Mouse (Mus musculus): ENCODE measurements at regions not wholly inside any gene's neighbourhood (a gene's known extent, or its start where the extent isn't known, plus 50 kb on each side); places are given as distances from the start of the nearest gene placed in this dataset.

DNA sequence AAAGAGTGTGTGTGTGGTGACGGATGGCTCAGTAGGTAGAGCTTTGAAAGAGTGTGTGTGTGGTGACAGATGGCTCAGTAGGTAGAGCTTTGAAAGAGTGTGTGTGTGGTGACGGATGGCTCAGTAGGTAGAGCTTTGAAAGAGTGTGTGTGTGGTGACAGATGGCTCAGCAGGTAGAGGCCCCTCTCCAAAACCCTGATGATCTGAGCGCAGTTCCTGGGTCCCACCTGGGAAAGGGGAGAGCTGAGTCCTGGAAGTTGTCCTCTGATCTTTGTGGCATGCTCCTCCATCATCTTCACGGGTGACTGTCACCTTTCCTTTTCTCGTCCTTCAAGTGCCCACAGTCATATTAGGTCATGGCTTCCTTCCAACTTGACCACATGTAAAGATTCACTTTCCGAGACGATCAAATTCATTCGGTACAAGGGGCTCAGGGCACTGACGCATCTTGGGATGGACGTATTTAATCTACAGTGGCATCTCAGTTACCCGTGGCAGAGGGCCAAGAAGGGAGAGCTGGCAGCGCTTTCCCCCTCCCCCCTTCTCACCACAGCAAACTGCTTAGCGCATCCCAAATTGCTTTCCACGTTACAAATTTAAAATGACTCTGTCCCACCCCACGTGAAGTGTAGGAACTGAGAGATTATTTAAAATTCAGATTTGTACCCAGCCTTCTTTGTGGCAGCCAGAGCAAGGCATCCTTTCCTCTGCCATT, 363.5 kb downstream of the Med10 start:
- H3K27me3 ChIP-seq (ENCODE audit: control insufficient read depth, insufficient read depth, insufficient read length) = no peaks in the 10 kb centered on the region
- H3K4me3 ChIP-seq (ENCODE audit: insufficient read depth, poor library complexity, severe bottlenecking) = no peak overlapping the region
- H3ac ChIP-seq (ENCODE audit: control insufficient read depth, insufficient read length, low read depth) = no peak overlapping the region
- H3K36me3 ChIP-seq (ENCODE audit: control insufficient read depth, insufficient read depth) = no peaks in the 10 kb centered on the region
- H3K79me2 ChIP-seq (ENCODE audit: control insufficient read depth, insufficient read depth) = no peaks in the 10 kb centered on the region
- H3K79me3 ChIP-seq (ENCODE audit: low read depth) = no peaks in the 10 kb centered on the region
- TF ChIP-seq CEBPB (IDR thresholded peaks at IDR 0.05; ENCODE audit: low read depth) = no peak
- no peak for TF ChIP-seq MYOG (IDR thresholded peaks at IDR 0.05; ENCODE audit: control insufficient read depth, extremely low read depth, insufficient read length)
- no peak for TF ChIP-seq FOSL1 (IDR thresholded peaks at IDR 0.05; ENCODE audit: insufficient read depth, low read length, poor library complexity, severe bottlenecking)

DNA sequence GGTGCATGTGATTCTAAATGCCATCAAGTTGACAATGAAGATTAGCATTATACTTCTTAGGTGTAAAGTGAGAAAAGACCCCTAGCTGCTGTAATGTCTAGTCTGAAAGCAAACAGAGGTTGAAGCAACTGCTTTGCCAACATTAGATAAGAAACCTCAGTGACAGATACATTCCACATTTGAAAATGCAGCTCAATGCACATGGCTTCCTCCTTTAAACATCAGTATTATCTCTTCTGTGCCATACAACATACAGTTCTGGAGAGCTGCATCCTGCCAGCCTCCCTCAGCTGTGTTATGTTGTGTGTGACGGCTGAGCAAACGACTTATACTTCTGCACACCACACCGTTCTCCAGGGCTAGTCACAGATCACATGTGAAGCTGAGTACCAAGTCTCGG, 365.6 kb downstream of the Med10 start:
- no peaks in the 10 kb centered on the region for H3K79me3 ChIP-seq (ENCODE audit: low read depth)
- no peak for TF ChIP-seq USF1 (IDR thresholded peaks at IDR 0.05; ENCODE audit: low read depth)
- TF ChIP-seq MAX (IDR thresholded peaks at IDR 0.05) = no peak
- TF ChIP-seq MYOG (IDR thresholded peaks at IDR 0.05; ENCODE audit: control insufficient read depth, extremely low read depth, insufficient read length) = no peak
- TF ChIP-seq MYOD1 (IDR thresholded peaks at IDR 0.05; ENCODE audit: control insufficient read depth, insufficient read length, low read depth) = no peak
- TF ChIP-seq CEBPB (IDR thresholded peaks at IDR 0.05; ENCODE audit: low read depth) = no peak
- no peak for TF ChIP-seq CTCF (IDR thresholded peaks at IDR 0.05; ENCODE audit: control insufficient read depth, insufficient read depth, insufficient read length)
- TF ChIP-seq FOSL1 (IDR thresholded peaks at IDR 0.05; ENCODE audit: insufficient read depth, low read length, poor library complexity, severe bottlenecking) = no peak
- no peaks in the 10 kb centered on the region for H3K27me3 ChIP-seq (ENCODE audit: control insufficient read depth, insufficient read depth, insufficient read length)
- H3ac ChIP-seq (ENCODE audit: control insufficient read depth, insufficient read length, low read depth) = no peak overlapping the region
- no peaks in the 10 kb centered on the region for H3K36me3 ChIP-seq (ENCODE audit: control insufficient read depth, insufficient read depth)
- H3K4me3 ChIP-seq (ENCODE audit: insufficient read depth, poor library complexity, severe bottlenecking) = no peak overlapping the region
- H3K79me2 ChIP-seq (ENCODE audit: control insufficient read depth, insufficient read depth) = no peaks in the 10 kb centered on the region

DNA sequence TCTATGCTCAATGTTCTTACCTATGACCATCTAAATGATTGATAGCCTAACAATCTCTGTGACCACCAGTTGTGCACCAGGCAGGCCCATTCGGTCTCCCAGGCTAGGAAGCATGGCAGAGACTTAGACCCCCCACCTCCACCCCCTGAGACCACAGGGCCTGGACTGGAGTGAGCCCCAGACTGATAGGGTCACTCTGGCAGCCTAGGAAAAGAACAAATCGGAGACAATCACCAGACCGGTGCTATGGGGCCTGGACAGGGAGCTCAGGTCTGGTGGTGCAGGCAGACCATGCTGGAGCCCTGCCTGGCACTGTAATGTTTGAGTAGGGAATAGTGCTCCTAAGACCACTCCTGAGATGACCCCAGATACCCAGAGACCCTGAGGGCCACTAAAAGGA, 366.7 kb downstream of the Med10 start:
- H3K4me3 ChIP-seq (ENCODE audit: insufficient read depth, poor library complexity, severe bottlenecking) = no peak overlapping the region
- TF ChIP-seq CTCF (IDR thresholded peaks at IDR 0.05; ENCODE audit: control insufficient read depth, insufficient read depth, insufficient read length) (no peak), USF1 (IDR thresholded peaks at IDR 0.05; ENCODE audit: low read depth) (no peak), CEBPB (IDR thresholded peaks at IDR 0.05; ENCODE audit: low read depth) (no peak), FOSL1 (IDR thresholded peaks at IDR 0.05; ENCODE audit: insufficient read depth, low read length, poor library complexity, severe bottlenecking) (no peak), MYOD1 (IDR thresholded peaks at IDR 0.05; ENCODE audit: control insufficient read depth, insufficient read length, low read depth) (no peak), MYOG (IDR thresholded peaks at IDR 0.05; ENCODE audit: control insufficient read depth, extremely low read depth, insufficient read length) (no peak), MAX (IDR thresholded peaks at IDR 0.05) (no peak)
- H3ac ChIP-seq (ENCODE audit: control insufficient read depth, insufficient read length, low read depth) = no peak overlapping the region
- no peaks in the 10 kb centered on the region for H3K79me2 ChIP-seq (ENCODE audit: control insufficient read depth, insufficient read depth)
- H3K79me3 ChIP-seq (ENCODE audit: low read depth) = no peaks in the 10 kb centered on the region
- H3K36me3 ChIP-seq (ENCODE audit: control insufficient read depth, insufficient read depth) = no peaks in the 10 kb centered on the region
- H3K27me3 ChIP-seq (ENCODE audit: control insufficient read depth, insufficient read depth, insufficient read length) = no peaks in the 10 kb centered on the region

DNA sequence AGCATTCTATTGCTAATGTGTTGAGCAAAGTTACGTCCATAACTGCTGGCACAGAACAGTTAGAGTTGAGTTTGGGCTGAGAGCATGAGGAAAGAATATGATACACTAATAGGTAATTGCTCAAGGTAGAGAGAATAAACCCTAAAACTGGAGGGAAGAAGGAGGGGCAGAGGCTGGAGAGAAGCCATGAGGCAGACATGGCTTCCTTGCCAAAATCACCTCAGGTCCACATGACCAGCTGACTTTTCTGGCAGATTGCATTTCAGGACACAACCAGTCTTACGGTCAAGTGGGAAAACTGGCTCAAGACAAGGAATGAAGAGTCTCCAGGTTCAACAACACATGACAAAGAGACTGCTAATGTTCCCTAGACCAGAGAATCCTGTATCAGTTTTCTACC, 374.9 kb downstream of the Med10 start:
- Histone ChIP-seq H3K4me3 (ENCODE audit: insufficient read depth, poor library complexity, severe bottlenecking) (no peak overlapping the region), H3K79me3 (ENCODE audit: low read depth) (no peaks in the 10 kb centered on the region), H3ac (ENCODE audit: control insufficient read depth, insufficient read length, low read depth) (no peak overlapping the region), H3K79me2 (ENCODE audit: control insufficient read depth, insufficient read depth) (no peaks in the 10 kb centered on the region), H3K27me3 (ENCODE audit: control insufficient read depth, insufficient read depth, insufficient read length) (no peaks in the 10 kb centered on the region), H3K36me3 (ENCODE audit: control insufficient read depth, insufficient read depth) (no peaks in the 10 kb centered on the region)
- no peak for TF ChIP-seq FOSL1 (IDR thresholded peaks at IDR 0.05; ENCODE audit: insufficient read depth, low read length, poor library complexity, severe bottlenecking)
- no peak for TF ChIP-seq MAX (IDR thresholded peaks at IDR 0.05)

DNA sequence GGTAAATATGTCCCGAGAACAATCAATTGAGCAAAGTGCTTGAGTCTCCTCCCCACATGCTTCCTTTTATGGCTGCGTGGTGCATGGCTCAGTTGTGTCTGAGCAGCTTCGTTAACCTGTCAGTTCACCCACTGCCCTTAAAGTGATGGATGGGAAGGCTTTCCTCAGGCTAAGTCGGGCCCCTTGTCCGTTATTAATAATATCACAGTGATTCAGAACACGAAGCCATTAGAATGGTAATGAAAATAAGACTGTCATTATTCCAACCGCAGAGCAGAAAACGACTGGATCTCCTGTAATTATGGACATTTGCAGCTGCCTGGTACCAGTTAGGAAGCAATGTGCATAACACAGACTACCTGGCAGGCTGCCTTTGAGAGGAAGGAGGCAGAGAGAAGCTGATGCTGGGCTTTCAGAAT, 375.9 kb downstream of the Med10 start:
- Histone ChIP-seq H3ac (ENCODE audit: control insufficient read depth, insufficient read length, low read depth) (no peak overlapping the region), H3K79me2 (ENCODE audit: control insufficient read depth, insufficient read depth) (no peaks in the 10 kb centered on the region), H3K27me3 (ENCODE audit: control insufficient read depth, insufficient read depth, insufficient read length) (no peaks in the 10 kb centered on the region), H3K4me3 (ENCODE audit: insufficient read depth, poor library complexity, severe bottlenecking) (no peak overlapping the region), H3K36me3 (ENCODE audit: control insufficient read depth, insufficient read depth) (no peaks in the 10 kb centered on the region), H3K79me3 (ENCODE audit: low read depth) (no peaks in the 10 kb centered on the region)
- no peak for TF ChIP-seq FOSL1 (IDR thresholded peaks at IDR 0.05; ENCODE audit: insufficient read depth, low read length, poor library complexity, severe bottlenecking)

- no peak overlapping the region for H3K4me3 ChIP-seq (ENCODE audit: insufficient read depth, poor library complexity, severe bottlenecking)
- H3K79me2 ChIP-seq (ENCODE audit: control insufficient read depth, insufficient read depth) = no peaks in the 10 kb centered on the region
- no peaks in the 10 kb centered on the region for H3K27me3 ChIP-seq (ENCODE audit: control insufficient read depth, insufficient read depth, insufficient read length)
- no peak for TF ChIP-seq USF1 (IDR thresholded peaks at IDR 0.05; ENCODE audit: low read depth)
- no peak for TF ChIP-seq CTCF (IDR thresholded peaks at IDR 0.05; ENCODE audit: control insufficient read depth, insufficient read depth, insufficient read length)
- TF ChIP-seq CEBPB (IDR thresholded peaks at IDR 0.05; ENCODE audit: low read depth) = no peak
- TF ChIP-seq MYOG (IDR thresholded peaks at IDR 0.05; ENCODE audit: control insufficient read depth, extremely low read depth, insufficient read length) = no peak
- no peak for TF ChIP-seq MYOD1 (IDR thresholded peaks at IDR 0.05; ENCODE audit: control insufficient read depth, insufficient read length, low read depth)
- TF ChIP-seq FOSL1 (IDR thresholded peaks at IDR 0.05; ENCODE audit: insufficient read depth, low read length, poor library complexity, severe bottlenecking) = no peak
- TF ChIP-seq MAX (IDR thresholded peaks at IDR 0.05) = no peak
- no peaks in the 10 kb centered on the region for H3K79me3 ChIP-seq (ENCODE audit: low read depth)
- H3K36me3 ChIP-seq (ENCODE audit: control insufficient read depth, insufficient read depth) = no peaks in the 10 kb centered on the region
- no peak overlapping the region for H3ac ChIP-seq (ENCODE audit: control insufficient read depth, insufficient read length, low read depth)
Observed at GRCm38 (mm10) chr13:70190978-70191377, 388.8 kb downstream of the Med10 start.
